Mouse (Mus musculus): ENCODE data around the gene Acd.

Gene Acd

DNA sequence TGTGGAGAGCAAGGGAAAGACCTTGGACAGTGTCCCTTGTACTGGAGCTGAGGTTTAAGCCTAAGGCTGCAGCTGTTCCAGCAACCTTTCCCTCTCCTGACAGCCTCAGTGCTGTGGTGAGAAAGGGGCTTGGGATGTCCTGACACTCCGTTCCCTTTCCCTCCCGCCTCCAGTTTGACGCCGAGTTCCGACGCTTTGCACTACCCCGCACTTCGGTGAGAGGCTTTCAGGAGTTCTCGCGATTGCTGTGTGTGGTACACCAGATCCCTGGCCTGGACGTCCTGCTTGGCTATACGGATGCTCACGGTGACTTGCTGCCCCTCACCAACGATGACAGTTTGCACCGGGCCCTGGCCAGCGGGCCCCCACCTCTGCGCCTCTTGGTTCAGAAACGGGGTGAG lies 1.1 kb upstream of the Acd start:
- no peak for DNase-seq (ENCODE audit: low spot score in 2 of 2)

- no peak for DNase-seq (ENCODE audit: low spot score in 2 of 2)
These were observed 336 bp downstream of the Acd start for GRCm38 (mm10) chr8:105700566-105700965.

GRCm38 (mm10) chr8:105699488-105700215 lies 1.2 kb downstream of the Acd start:
- DNase-seq (ENCODE audit: low spot score in 2 of 2) = no peak

DNA sequence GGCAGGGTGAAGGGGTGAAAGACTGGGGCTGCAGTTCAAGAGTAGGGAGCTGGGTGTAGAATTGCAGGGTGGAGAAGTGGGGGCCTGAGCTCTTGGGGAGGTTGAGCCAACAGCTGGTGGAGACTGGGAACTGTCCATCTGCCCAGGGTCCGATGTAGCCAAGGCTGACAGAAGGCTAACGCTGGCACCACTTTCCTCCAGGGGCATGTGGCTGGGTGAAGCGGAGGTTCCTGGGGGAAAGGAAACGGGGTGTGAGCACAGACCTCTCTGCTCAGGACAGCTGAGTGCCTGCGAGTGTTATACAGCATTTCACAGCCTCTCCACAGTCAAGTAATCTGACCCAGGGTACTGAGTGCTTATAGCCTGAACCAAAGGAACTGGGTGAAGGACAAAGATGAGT lies 2.2 kb downstream of the Acd start:
- DNase-seq (ENCODE audit: low spot score in 2 of 2) = no peak

DNA sequence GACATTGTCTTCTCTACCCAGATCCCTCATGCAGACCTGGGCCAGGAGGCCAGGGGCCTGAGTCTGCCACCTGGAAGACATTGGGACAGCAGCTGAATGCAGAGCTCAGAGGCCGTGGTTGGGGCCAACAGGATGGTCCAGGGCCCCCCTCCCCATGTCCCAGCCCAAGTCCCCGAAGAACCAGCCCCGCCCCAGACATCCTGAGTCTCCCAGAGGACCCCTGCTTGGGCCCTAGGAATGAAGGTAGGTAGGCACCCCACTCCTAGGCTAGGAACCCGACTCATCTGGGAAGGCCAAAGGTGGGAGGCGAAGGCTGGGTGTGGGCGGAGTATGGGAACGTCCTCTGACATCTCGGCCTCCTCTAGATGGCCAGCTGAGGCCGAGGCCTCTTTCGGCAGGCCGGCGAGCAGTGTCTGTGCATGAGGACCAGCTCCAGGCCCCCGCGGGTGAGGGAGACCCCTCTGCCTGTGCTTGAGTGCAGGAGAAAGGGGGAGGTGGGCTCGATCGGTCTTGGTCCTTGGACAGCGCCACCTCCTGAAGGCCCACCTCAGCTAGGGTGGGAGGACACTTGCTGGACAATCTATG lies 3.6 kb downstream of the Acd start:
- no peak for DNase-seq (ENCODE audit: low spot score in 2 of 2)

GRCm38 (mm10) chr8:105695080-105695780 lies 5.7 kb downstream of the Acd start:
- no peak for DNase-seq (ENCODE audit: low spot score in 2 of 2)

DNA sequence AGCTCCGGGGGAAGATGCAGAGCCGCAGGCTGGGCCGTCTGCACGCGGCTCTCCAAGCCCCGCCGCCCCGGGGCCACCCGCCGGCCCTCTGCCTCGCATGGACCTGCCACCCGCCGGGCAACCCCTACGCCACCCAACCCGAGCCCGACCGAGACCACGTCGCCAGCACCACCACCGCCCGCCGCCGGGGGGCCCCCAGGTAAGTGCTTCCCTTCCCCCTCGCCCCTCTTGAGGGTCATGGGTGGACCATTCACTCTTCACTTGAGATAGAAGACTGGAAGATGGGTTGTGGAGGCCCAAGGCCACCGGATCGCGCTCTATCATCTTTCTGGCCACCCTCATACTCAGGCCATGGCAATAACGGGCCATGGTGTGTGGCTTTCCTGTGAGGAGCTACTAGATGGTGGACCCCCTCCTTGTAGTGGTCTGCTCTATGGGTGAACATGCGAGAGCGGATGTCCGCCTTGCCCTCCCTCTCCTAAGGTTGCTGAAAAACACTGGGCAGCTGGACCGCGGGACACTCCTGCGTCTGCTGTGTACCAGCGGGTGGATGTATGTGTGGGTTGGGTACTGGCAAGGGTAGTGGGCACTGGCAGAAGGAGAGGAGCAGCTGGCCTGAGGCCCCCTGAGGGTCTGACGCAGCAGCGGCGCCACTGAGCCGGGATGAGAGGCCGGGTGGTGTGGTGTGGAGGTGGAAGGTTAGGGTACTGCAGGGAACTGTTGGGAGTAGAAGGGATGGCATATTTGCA lies 6.7 kb downstream of the Acd start:
- DNase-seq (ENCODE audit: low spot score in 2 of 2) = no peak

DNA sequence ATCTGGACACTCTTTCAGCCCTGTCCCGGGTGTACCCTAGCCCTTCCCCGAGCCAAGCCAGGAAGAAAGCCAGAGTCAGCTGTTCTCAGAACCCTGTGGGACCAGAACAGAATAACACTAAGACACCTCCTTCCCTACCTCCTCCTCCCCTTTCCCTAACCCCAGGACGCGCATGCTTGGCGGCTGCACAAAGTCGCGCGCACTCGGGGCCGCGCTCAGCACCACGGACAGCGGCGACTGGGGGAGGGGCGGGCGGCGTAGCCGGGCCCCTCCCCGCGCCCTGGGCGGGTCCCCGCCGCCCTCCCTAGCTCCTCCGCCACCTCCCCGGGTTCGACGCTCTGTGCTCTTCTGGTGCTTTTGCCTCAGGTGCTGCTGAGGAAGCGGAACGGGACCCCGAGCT lies 7.3 kb downstream of the Acd start:
- peak in 1 of 2 experiments; percentile 43 for DNase-seq (ENCODE audit: low spot score in 2 of 2)

GRCm38 (mm10) chr8:105692449-105693182 lies 8.3 kb downstream of the Acd start:
- DNase-seq (ENCODE audit: low spot score in 2 of 2) = no peak

GRCm38 (mm10) chr8:105690978-105691377 lies 9.9 kb downstream of the Acd start:
- no peak for DNase-seq (ENCODE audit: low spot score in 2 of 2)

GRCm38 (mm10) chr8:105689983-105690360 lies 10.9 kb downstream of the Acd start:
- DNase-seq (ENCODE audit: low spot score in 2 of 2) = no peak

- no peak for DNase-seq (ENCODE audit: low spot score in 2 of 2)
These were observed 11.5 kb downstream of the Acd start for GRCm38 (mm10) chr8:105689256-105689982.

DNA sequence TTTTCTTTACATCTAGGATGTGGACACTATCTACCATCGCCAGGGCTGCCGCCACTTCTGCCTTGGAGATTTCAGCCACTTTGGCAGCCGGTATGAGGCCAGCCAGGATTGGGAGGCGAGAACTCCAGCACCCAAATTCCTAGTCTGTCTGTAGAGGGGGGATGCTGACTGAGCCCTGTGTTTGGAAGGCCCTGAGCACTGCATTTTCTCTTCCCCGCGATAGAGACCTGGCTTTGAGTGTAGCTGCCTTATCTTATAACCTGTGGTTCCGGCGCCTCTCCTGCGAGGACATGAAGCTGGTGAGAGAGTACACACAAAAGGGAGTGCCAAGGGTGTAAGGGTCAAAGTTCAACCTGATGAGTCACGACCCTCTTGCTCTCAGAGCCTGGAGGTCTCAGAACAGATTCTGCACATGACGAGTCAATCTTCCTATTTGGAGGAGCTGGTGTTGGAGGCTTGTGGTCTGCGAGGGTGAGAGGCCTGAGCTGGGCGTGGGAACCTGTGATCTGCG lies 12.6 kb downstream of the Acd start:
- no peak for DNase-seq (ENCODE audit: low spot score in 2 of 2)

- no peak for DNase-seq (ENCODE audit: low spot score in 2 of 2)
These were observed 13.4 kb downstream of the Acd start for GRCm38 (mm10) chr8:105687512-105687911.

DNA sequence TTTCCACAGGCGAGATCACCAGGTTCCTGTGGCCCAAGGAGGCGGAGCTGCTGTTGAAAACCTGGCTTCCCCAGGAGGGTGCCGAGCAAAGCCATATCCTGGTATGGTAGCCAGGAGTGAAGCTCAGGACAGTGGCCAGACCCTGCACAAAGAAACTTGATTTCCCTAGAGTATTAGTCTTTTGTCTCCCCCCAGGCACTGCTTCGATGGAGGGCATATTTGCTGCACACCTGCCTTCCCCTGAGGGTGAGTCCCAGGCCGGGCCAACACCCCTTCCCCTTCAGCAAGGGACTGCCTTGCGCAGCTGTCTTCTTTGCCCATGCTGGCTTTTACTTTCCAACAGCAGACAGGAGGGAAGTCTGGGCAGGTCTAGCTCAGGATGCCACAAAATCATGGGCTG lies 14.4 kb downstream of the Acd start:
- DNase-seq (ENCODE audit: low spot score in 2 of 2) = no peak

GRCm38 (mm10) chr8:105685796-105686308 lies 15.1 kb downstream of the Acd start, which contains the start of gene Carmil2:
TSS of gene Carmil2 (plus strand) at chr8:105686274.
- peak in 1 of 2 experiments; percentile 58 for DNase-seq (ENCODE audit: low spot score in 2 of 2)

- no peak for DNase-seq (ENCODE audit: low spot score in 2 of 2)
These were observed 15.6 kb downstream of the Acd start for GRCm38 (mm10) chr8:105685325-105685724.

DNA sequence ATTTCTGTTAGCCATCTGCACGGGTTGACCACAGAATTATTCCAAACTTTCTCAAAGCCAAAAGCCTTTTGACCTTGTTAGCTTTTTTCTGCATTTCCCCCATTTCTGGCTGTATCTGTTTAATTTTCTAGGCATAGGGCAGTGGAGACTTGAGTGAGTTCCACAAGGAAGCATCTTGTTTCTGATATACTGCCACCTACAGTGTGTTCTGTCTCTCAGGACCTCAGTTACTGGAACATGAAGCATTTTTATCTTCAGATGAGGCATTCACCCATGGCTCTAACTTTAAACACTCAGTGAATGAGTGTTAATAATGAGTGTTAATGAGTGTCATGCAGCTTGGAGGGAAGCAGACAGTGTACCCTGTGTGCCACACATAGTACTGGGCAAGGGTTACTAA lies 23.0 kb downstream of the Acd start:
- DNase-seq (ENCODE audit: low spot score in 2 of 2) = no peak

GRCm38 (mm10) chr8:105661167-105661566 lies 39.7 kb downstream of the Acd start:
- no peak for DNase-seq (ENCODE audit: low spot score in 2 of 2)

DNA sequence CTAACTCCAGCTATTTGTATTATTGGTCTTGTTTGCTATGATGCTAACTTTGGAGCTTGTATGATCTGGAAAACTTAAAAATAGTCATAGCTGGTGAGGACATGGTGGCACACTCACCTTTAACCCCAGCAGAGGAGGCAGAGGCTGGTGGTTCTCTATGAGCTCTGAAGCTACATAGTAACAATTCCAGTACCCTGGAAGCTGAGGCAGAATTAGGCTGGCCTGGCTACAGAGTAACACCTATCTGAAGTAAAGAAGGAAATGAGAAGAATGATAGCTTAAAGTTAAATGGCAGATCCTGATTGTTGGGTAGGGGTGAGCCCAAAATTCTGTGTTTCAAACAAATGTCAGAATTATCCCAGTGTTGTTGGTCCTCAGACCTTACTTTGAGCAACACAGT lies 43.3 kb downstream of the Acd start:
- DNase-seq (ENCODE audit: low spot score in 2 of 2) = no peak
